Mouse (Mus musculus): ENCODE data around the gene Mepce.

The Mepce gene

GRCm38 (mm10) chr5:137742836-137743235 lies 44.6 kb downstream of the Mepce start:
- CTCF ChIA-PET: no interaction called here

- CTCF ChIA-PET: interaction anchor here (0.6 to 0.9 kb wide), 2 partner anchors 76 to 87 kb away, joined by 5 to 9 read pairs; no protein-coding TSS in a partner anchor
Measured at GRCm38 (mm10) chr5:137742048-137742447, 45.4 kb downstream of the Mepce start.

GRCm38 (mm10) chr5:137741023-137741931 lies 46.2 kb downstream of the Mepce start, which contains the start of gene Nyap1:
Nyap1 (minus strand) TSS chr5:137741607.
- CTCF ChIA-PET: interaction anchor here (0.9 kb wide), 1 partner anchor 86 kb away, joined by 5 read pairs; no protein-coding TSS in a partner anchor

GRCm38 (mm10) chr5:137740506-137740905 lies 46.9 kb downstream of the Mepce start:
- CTCF ChIA-PET: interaction anchor here (0.7 kb wide), 2 partner anchors 86 to 112 kb away, joined by 3 to 5 read pairs; no protein-coding TSS in a partner anchor

- CTCF ChIA-PET: interaction anchor here (1.0 kb wide), 2 partner anchors 8 to 9 kb away, joined by 3 read pairs; no protein-coding TSS in a partner anchor
Measured at GRCm38 (mm10) chr5:137739471-137739870, 48.0 kb downstream of the Mepce start.

GRCm38 (mm10) chr5:137738516-137738915 lies 48.9 kb downstream of the Mepce start:
- CTCF ChIA-PET: interaction anchor here (0.6 to 1.0 kb wide), 2 partner anchors 9 kb away, joined by 3 to 4 read pairs; no protein-coding TSS in a partner anchor

GRCm38 (mm10) chr5:137737400-137737940 lies 50.0 kb downstream of the Mepce start:
- CTCF ChIA-PET: interaction anchor here (0.7 kb wide), 1 partner anchor 1240 kb away, joined by 3 read pairs; no protein-coding TSS in a partner anchor

- CTCF ChIA-PET: interaction anchor here (0.6 kb wide), 1 partner anchor 141 kb away, joined by 9 read pairs; no protein-coding TSS in a partner anchor
Measured at GRCm38 (mm10) chr5:137734289-137735061, 53.0 kb downstream of the Mepce start.

- CTCF ChIA-PET: interaction anchor here (0.6 kb wide), 1 partner anchor 140 kb away, joined by 9 read pairs; no protein-coding TSS in a partner anchor
Measured at GRCm38 (mm10) chr5:137733638-137734288, 53.7 kb downstream of the Mepce start.
